Mouse (Mus musculus) heart, embryonic 12.5 days (tissue): ENCODE data around the gene Samd13. TPM values are rescaled to one million over a fixed set of nuclear protein-coding genes. Genes with fewer than 3 reads are reported as not detected.
A peak's percentile ranks its signal among the peaks of the same experiment; 100 is the strongest.

Experiments used
- ATAC-seq: fragments of 200-750 bp; cut with Nextera tagmentation; 2 replicates; pipeline ENCODE4 v1.8.0; 2017; ENCODE audit warnings: moderate TSS enrichment, moderate library complexity; ENCODE audit not compliant: insufficient number of reproducible peaks, low FRiP score
- H3K27ac ChIP-seq: fragments of 300-500 bp; sonication (generic); 2 replicates; pipeline ENCODE4 v1.5.1; 2016; ENCODE audit warnings: mild to moderate bottlenecking, moderate library complexity; ENCODE audit not compliant: poor library complexity, severe bottlenecking
- H3K27me3 ChIP-seq: fragments of 300-500 bp; sonication (generic); replicated peaks from 2 replicates; pipeline ENCODE4 v1.6.1; 2016; ENCODE audit warnings: mild to moderate bottlenecking, moderate library complexity
- H3K36me3 ChIP-seq: fragments of 300-500 bp; sonication (generic); 2 replicates; pipeline ENCODE4 v1.6.1; 2016; ENCODE audit warnings: mild to moderate bottlenecking, moderate library complexity
- H3K4me1 ChIP-seq: fragments of 300-500 bp; sonication (generic); replicated peaks from 2 replicates; pipeline ENCODE4 v1.6.1; 2016; ENCODE audit warnings: mild to moderate bottlenecking
- H3K4me2 ChIP-seq: fragments of 300-500 bp; sonication (generic); 2 replicates; pipeline ENCODE4 v1.6.1; 2016; ENCODE audit warnings: mild to moderate bottlenecking, moderate library complexity
- H3K4me3 ChIP-seq: fragments of 300-500 bp; sonication (generic); 2 replicates; pipeline ENCODE4 v1.5.1; 2016; ENCODE audit warnings: mild to moderate bottlenecking
- H3K9ac ChIP-seq: fragments of 300-500 bp; sonication (generic); 2 replicates; pipeline ENCODE4 v1.6.1; 2016; ENCODE audit warnings: mild to moderate bottlenecking, moderate library complexity
- H3K9me3 ChIP-seq: fragments of 300-500 bp; sonication (generic); replicated peaks from 2 replicates; pipeline ENCODE4 v1.6.1; 2016; ENCODE audit warnings: mild to moderate bottlenecking, moderate library complexity
- WGBS: fragments of 180-500 bp; shearing (Covaris S2); methylation state at CpG from one replicate; pipeline ENCODE4 v1.1.7; 2016; 5-methylcytosine and 5-hydroxymethylcytosine counted together
- polyA plus RNA-seq: library from polyadenylated mRNA; unstranded; fragments of >200 nt; fragmentation: Nextera tagmentation; extraction: Ambion mirVana; gene quantifications from 2 replicates; pipeline ENCODE4 v1.2.1, GENCODE M21; 2016

Samd13 gene
- polyA plus RNA-seq, 1 experiment from 2014 or later, result 2.1 TPM

DNA sequence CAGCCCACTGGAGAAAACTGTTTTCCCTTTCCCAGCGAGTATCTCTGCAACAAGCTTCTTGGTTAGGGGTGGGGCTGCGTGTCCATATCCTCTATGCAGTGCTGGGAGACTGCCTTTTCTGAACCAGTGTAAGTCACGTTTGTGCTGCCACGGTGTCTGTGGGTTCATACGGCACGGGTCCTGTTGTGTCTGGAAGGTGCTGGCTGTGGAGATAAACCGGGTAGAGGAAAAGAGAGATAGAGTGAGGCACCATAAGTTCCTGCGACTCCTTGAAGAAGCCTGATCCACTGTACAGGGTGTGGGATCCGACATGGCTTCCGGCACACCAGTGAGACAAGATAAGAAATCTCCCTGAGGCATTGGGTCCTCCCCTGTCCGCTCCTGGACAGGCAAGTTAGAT lies 14.7 kb upstream of the Samd13 start:
- 28% methylated on average over 11 of the region's 11 CpGs for WGBS
- Histone ChIP-seq H3K9ac (peak overlapping the region; percentile 60; the same call in 1 of the 2 replicates), H3K36me3 (no peaks in the 10 kb centered on the region), H3K9me3 (no peaks in the 10 kb centered on the region), H3K4me2 (peak overlapping the region; percentile 52), H3K4me1 (peaks cover 17% of the 10 kb centered on the region), H3K27ac (0 out of 2 replicates have a peak overlapping the region, but pooled peaks have one; percentile 27), H3K27me3 (no peaks in the 10 kb centered on the region), H3K4me3 (peak overlapping the region; percentile 9; the same call in 1 of the 2 replicates)
- peak; percentile 71 for ATAC-seq

DNA sequence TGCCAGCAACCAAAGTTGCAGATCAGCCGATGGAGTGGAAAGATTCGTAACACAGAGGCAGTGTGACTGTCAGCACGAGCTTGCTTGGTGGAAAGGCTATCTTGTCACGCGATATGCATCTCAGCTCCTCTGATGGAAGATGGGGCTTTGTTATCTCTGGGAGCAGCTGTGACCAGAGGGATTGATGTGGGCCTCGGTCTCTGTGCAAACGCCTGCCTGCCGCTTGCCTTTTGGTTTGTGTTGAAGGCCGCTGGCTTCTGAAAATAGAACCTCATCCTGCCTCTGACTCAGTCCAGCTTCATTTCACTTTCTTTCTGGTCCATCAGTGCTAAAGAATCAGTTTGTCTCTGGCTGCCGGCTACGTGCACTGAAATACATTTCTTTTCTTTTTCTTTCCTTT lies 13.6 kb upstream of the Samd13 start:
- H3K4me2 ChIP-seq, result peak overlapping the region; percentile 49
- H3K9ac ChIP-seq, result no peak overlapping the region
- ATAC-seq, result no peak
- H3K9me3 ChIP-seq, result no peaks in the 10 kb centered on the region
- no peak overlapping the region for H3K27ac ChIP-seq
- 16% methylated on average over 11 of the region's 11 CpGs for WGBS
- H3K36me3 ChIP-seq, result no peaks in the 10 kb centered on the region
- no peak overlapping the region for H3K4me3 ChIP-seq
- peaks cover 17% of the 10 kb centered on the region for H3K4me1 ChIP-seq
- H3K27me3 ChIP-seq, result no peaks in the 10 kb centered on the region

DNA sequence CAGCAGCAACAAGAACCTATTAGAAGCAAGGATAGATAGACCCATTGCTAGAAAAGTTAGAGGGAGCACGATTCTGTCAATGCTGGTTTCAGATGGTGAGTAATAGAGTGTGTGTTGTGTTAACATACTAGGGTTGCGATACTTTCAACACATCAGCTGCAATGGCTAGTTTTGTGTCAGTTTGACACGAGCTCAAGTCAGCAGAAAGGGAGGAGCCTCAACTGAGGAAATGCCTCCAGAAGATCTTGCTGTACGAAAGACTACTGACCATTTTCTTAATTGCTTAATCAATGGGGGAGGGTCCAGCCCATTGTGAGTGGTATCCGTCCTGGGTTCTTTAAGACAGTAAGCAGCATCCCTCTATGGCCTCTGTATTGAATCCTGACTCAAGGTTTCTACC lies 7.2 kb upstream of the Samd13 start:
- H3K4me2 ChIP-seq, result no peak overlapping the region
- no peaks in the 10 kb centered on the region for H3K27me3 ChIP-seq
- no peaks in the 10 kb centered on the region for H3K9me3 ChIP-seq
- no peak overlapping the region for H3K4me3 ChIP-seq
- no peak for ATAC-seq
- no peak overlapping the region for H3K9ac ChIP-seq
- WGBS, result 70% methylated on average over 5 of the region's 5 CpGs
- H3K36me3 ChIP-seq, result no peaks in the 10 kb centered on the region
- peaks cover 10% of the 10 kb centered on the region for H3K4me1 ChIP-seq
- H3K27ac ChIP-seq, result no peak overlapping the region

DNA sequence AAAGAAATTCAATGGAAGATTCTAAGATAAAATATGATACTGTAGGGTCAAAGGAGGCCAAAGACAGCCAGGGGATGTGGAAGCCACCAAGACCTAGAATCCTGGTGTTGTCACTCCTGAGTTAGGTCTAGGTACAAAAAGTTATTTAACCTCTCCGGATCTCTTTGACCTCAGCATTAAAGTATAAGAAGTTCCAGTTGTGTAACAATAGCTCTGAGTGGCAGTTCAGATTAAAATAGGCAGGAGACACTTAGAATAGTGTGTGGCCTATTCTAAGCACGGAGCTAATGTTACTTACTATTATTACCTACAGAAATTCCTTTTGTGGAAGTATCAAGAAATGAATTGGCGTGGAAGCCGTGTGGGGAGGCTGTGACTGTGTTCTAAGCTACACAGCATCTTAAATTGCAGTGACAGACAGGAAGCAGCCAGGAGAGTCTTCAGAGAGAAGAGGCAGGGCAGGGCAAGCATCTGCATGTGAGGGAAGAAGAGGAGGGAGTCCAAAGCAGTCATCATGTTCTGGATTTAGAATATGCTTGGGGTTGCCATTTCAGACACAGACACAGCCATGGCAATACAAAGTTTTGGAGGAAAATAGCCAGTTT lies 1.8 kb upstream of the Samd13 start:
- 46% methylated on average over 4 of the region's 4 CpGs for WGBS
- Histone ChIP-seq H3K36me3 (no peaks in the 10 kb centered on the region), H3K4me1 (peaks cover 49% of the 10 kb centered on the region), H3K9ac (no peak overlapping the region), H3K27ac (peak overlapping the region; percentile 55; the same call in 1 of the 2 replicates), H3K9me3 (no peaks in the 10 kb centered on the region), H3K27me3 (no peaks in the 10 kb centered on the region), H3K4me3 (no peak overlapping the region), H3K4me2 (no peak overlapping the region)
- ATAC-seq, result no peak

DNA sequence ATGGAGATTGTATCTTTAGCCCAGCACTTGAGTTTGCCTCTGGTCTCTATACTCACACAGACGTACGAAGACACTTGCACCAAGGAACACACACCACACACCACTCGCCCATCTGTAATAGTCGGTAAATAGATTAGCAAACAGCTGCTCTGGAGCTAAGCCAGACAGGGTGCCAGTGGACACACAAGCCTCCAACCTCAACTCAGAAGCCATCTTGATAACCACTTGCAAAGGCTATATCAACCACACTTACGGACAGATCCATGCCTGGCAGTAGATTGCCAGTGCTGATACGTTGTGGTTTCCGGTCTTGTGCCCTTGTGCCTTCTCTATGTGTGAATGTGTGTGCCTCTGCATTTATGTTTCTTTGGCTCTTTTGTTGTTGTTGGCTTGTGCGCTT lies 1.0 kb upstream of the Samd13 start:
- WGBS, result 73% methylated on average over 8 of the region's 8 CpGs
- Histone ChIP-seq H3K4me1 (peaks cover 54% of the 10 kb centered on the region), H3K4me3 (no peak overlapping the region), H3K9me3 (no peaks in the 10 kb centered on the region), H3K9ac (no peak overlapping the region), H3K27me3 (no peaks in the 10 kb centered on the region), H3K27ac (no peak overlapping the region), H3K36me3 (no peaks in the 10 kb centered on the region), H3K4me2 (no peak overlapping the region)
- ATAC-seq, result no peak

DNA sequence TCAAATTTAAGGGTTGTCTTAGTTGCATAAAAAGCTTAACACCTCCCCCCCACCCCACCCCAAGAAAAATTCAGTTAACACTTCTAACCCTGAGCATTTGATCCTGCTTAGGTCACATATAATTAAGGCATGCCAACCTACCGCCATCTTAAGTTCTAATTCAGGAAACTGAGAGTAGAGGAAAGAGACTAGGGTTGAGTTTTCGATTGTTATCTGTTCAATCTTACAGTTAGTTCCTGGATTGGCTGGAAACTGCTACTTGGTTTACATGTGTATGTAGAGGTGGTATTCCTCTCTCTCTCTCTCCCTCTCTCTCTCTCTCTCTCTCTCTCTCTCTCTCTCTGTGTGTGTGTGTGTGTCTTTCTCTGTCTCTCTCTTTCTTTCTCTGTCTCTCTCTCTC lies 2.3 kb downstream of the Samd13 start:
- 61% methylated on average over 2 of the region's 2 CpGs for WGBS
- H3K9me3 ChIP-seq, result no peaks in the 10 kb centered on the region
- H3K4me2 ChIP-seq, result 0 out of 2 replicates have a peak overlapping the region, but pooled peaks have one; percentile 61
- no peak overlapping the region for H3K4me3 ChIP-seq
- H3K9ac ChIP-seq, result 0 out of 2 replicates have a peak overlapping the region, but pooled peaks have one; percentile 66
- H3K4me1 ChIP-seq, result peaks cover 50% of the 10 kb centered on the region
- H3K27ac ChIP-seq, result peak overlapping the region; percentile 86
- ATAC-seq, result no peak
- no peaks in the 10 kb centered on the region for H3K36me3 ChIP-seq
- no peaks in the 10 kb centered on the region for H3K27me3 ChIP-seq

DNA sequence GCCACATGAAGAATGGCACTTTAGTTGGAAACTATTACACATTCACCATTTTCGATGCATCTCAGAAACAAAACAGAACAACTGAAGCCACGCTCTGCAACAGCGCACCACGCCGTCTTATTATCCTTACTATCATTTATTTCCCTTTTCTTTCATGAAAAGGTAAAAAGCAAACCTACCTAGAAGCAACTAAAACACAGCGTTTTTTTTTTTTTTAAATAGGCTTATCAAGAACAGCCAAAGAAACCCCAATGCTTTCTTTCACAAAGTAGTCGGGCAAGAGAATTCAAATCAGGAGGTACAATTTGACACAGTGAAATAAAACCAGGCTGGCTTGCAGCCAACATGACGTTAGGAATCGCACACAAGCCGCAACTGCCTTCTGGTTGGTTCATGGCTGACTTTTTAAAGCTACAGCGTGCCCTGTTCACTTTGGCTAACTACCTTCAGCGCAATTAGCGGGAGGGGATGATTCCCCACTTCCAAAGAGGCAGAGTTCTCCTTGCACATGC lies 3.2 kb downstream of the Samd13 start:
- ATAC-seq, result peak; percentile 41; the same call in 1 of the 2 replicates
- peak overlapping the region; percentile 66 for H3K9ac ChIP-seq
- 44% methylated on average over 13 of the region's 13 CpGs for WGBS

DNA sequence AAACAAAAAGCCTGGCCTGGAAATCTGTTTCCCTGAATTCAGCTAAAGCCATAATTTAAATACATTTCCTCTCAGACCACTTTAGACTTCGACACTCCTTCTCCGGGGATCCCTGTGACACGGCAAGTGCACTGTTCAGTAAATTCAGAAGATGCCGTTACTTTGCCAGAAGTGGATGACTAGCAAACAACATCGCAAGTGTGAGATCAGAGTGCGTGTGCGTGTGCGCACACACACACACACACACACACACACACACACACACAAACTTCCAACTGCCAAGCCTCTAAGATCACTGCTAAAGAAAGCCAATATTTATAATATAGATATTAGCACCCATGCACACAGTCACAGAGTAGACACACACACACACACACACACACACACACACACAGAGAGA lies 3.7 kb downstream of the Samd13 start:
- no peak overlapping the region for H3K9ac ChIP-seq
- H3K9me3 ChIP-seq, result no peaks in the 10 kb centered on the region
- H3K36me3 ChIP-seq, result no peaks in the 10 kb centered on the region
- ATAC-seq, result no peak
- 62% methylated on average over 8 of the region's 8 CpGs for WGBS
- peak overlapping the region; percentile 61 for H3K4me2 ChIP-seq
- H3K4me1 ChIP-seq, result peaks cover 38% of the 10 kb centered on the region
- no peak overlapping the region for H3K4me3 ChIP-seq
- H3K27ac ChIP-seq, result no peak overlapping the region
- no peaks in the 10 kb centered on the region for H3K27me3 ChIP-seq

More for the DNA sequence above, 3.2 kb downstream of the Samd13 start:
- Histone ChIP-seq H3K27me3 (no peaks in the 10 kb centered on the region), H3K36me3 (no peaks in the 10 kb centered on the region), H3K4me3 (peak overlapping the region; percentile 26), H3K9me3 (no peaks in the 10 kb centered on the region), H3K4me2 (peak overlapping the region; percentile 61), H3K27ac (peak overlapping the region; percentile 86), H3K4me1 (peaks cover 41% of the 10 kb centered on the region)

DNA sequence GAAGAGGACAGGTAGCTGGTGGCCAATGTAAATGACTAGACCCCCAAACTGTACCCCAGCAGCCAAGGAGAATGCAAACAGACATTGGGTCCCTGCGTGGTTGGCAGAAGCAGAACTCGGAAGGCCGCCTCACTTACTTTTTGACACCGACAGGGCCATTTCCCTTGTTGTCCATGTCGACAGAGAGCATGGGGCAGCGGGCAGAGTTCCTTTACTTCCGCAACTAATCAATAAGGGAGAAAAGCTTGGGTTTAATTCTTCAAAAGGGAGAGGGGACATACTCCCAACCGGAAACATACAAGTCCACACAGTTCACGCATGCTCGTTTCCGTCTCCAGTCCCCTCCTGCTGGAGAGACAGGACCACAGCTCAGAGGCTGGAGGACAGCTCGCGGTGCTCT lies 4.8 kb downstream of the Samd13 start:
- H3K9me3 ChIP-seq, result no peaks in the 10 kb centered on the region
- no peaks in the 10 kb centered on the region for H3K27me3 ChIP-seq
- ATAC-seq, result no peak
- H3K4me2 ChIP-seq, result no peak overlapping the region
- no peak overlapping the region for H3K4me3 ChIP-seq
- H3K27ac ChIP-seq, result no peak overlapping the region
- H3K36me3 ChIP-seq, result no peaks in the 10 kb centered on the region
- peaks cover 28% of the 10 kb centered on the region for H3K4me1 ChIP-seq
- WGBS, result 93% methylated on average over 13 of the region's 13 CpGs
- H3K9ac ChIP-seq, result no peak overlapping the region

DNA sequence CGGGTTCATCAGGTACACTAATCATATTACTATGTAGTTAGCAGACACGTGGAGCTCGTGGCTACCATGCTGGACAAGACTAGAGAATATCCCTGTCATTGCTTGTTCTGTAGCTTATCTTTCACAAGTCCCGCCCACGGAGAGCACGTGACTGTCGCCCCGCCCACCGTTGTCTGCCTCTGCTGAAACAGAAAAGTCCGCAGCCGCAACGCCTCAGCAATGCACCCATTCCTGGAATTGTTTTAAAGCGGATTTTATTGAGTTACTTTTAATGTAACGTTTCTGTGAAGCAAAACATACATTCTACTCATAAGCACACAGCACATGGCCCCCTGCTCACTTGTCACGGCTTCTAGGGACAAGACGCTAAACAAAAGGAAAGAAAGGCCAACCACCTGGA lies 5.7 kb downstream of the Samd13 start:
- WGBS, result 89% methylated on average over 16 of the region's 16 CpGs
- no peak for ATAC-seq
- Histone ChIP-seq H3K9me3 (no peaks in the 10 kb centered on the region), H3K36me3 (no peaks in the 10 kb centered on the region), H3K4me3 (no peak overlapping the region), H3K27ac (no peak overlapping the region), H3K4me1 (peaks cover 24% of the 10 kb centered on the region), H3K4me2 (no peak overlapping the region), H3K9ac (no peak overlapping the region), H3K27me3 (no peaks in the 10 kb centered on the region)

DNA sequence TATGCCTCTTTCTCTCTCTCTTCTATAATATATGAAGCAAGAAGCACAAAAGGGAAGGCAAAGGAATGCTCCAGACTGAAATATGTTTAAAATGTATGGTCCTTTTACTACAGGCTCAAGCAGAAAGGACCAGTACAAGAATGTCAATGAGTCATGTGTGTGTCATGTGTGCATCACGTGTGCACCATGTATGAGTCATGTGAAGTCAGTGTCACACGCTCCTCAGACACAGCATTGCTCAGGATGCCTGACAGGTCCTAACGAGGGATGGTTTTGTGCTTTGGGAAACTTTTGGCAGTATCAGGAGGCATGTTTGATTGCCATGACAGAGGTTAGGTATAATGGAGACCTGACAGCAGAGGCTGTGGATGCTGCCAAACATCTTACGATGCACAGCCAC lies 9.2 kb downstream of the Samd13 start:
- Histone ChIP-seq H3K4me3 (no peak overlapping the region), H3K9ac (no peak overlapping the region), H3K4me1 (no peaks in the 10 kb centered on the region), H3K36me3 (no peaks in the 10 kb centered on the region), H3K27ac (no peak overlapping the region), H3K4me2 (no peak overlapping the region), H3K27me3 (no peaks in the 10 kb centered on the region), H3K9me3 (no peaks in the 10 kb centered on the region)
- no peak for ATAC-seq
- WGBS, result 83% methylated on average over 4 of the region's 4 CpGs

DNA sequence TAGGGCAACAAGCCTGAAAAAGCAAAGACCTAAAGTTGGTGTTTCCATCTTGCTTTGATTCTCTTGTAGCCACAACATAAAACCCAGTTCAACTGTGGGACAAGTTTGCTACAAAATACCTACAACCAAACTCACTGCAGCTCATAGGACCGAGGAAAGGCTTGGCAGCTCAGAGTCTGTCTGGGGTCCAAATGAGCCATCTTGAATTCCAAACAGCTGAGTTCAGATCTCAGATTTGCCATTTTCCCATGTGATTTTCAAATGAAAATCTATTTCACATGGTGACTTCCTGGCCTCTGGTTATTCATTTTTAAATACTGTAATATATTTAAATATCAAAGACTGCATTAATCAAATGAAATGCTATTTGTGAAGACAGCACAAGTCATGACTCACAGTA lies 10.3 kb downstream of the Samd13 start:
- H3K4me1 ChIP-seq, result no peaks in the 10 kb centered on the region
- 74% methylated on average over 1 of the region's 1 CpGs for WGBS

More for the DNA sequence above, 10.3 kb downstream of the Samd13 start:
- no peak overlapping the region for H3K27ac ChIP-seq
- no peak for ATAC-seq
- no peaks in the 10 kb centered on the region for H3K9me3 ChIP-seq
- no peaks in the 10 kb centered on the region for H3K27me3 ChIP-seq
- H3K4me2 ChIP-seq, result no peak overlapping the region
- H3K9ac ChIP-seq, result no peak overlapping the region
- H3K4me3 ChIP-seq, result no peak overlapping the region
- H3K36me3 ChIP-seq, result no peaks in the 10 kb centered on the region
